Mouse (Mus musculus) midbrain, embryonic 14.5 days (tissue): ENCODE data around the gene Itgb5. TPM values are rescaled to one million over a fixed set of nuclear protein-coding genes. Genes with fewer than 3 reads are reported as not detected.

Source experiments
- ATAC-seq: fragments of 200-750 bp; cut with Nextera tagmentation; 2 replicates; pipeline ENCODE4 v1.8.0; 2017; ENCODE audit warnings: moderate number of reproducible peaks, moderate library complexity; ENCODE audit not compliant: low FRiP score, low TSS enrichment
- DNase-seq: peaks from one replicate; pipeline ENCODE4 v3.0.0-alpha.2; 2015
- H3K27ac ChIP-seq: fragments of 300-500 bp; sonication (generic); replicated peaks from 2 replicates; pipeline ENCODE4 v1.5.1; 2014; ENCODE audit warnings: mild to moderate bottlenecking, low read depth, low read length, moderate library complexity
- H3K27me3 ChIP-seq: fragments of 300-500 bp; sonication (generic); 2 replicates; pipeline ENCODE4 v1.6.1; 2014; ENCODE audit warnings: low read length, control low read depth, mixed read lengths; ENCODE audit not compliant: control insufficient read depth, insufficient read depth
- H3K36me3 ChIP-seq: fragments of 300-500 bp; sonication (generic); 2 replicates; pipeline ENCODE4 v1.6.1; 2014; ENCODE audit warnings: low read length, control low read depth; ENCODE audit not compliant: control insufficient read depth, insufficient read depth
- H3K4me1 ChIP-seq: fragments of 300-500 bp; sonication (generic); 2 replicates; pipeline ENCODE4 v1.6.1; 2014; ENCODE audit warnings: mild to moderate bottlenecking, antibody characterized with exemption, low read length, control low read depth; ENCODE audit not compliant: control insufficient read depth, insufficient read depth
- H3K4me2 ChIP-seq: fragments of 300-500 bp; sonication (generic); 2 replicates; pipeline ENCODE4 v1.6.1; 2014; ENCODE audit warnings: mild to moderate bottlenecking, low read length, moderate library complexity
- H3K4me3 ChIP-seq: fragments of 300-500 bp; sonication (generic); replicated peaks from 2 replicates; pipeline ENCODE4 v1.5.1; 2014; ENCODE audit warnings: low read depth, low read length
- H3K9ac ChIP-seq: fragments of 300-500 bp; sonication (generic); replicated peaks from 2 replicates; pipeline ENCODE4 v1.6.1; 2014; ENCODE audit warnings: mild to moderate bottlenecking, low read length, moderate library complexity
- H3K9me3 ChIP-seq: fragments of 300-500 bp; sonication (generic); 2 replicates; pipeline ENCODE4 v1.6.1; 2016; ENCODE audit warnings: low read length, control low read depth, mixed read lengths; ENCODE audit not compliant: control insufficient read depth
- WGBS: fragments of 180-500 bp; shearing (Covaris S2); extraction: QIAGEN DNeasy Blood & Tissue Kit; methylation state at CpG from one replicate; pipeline ENCODE4 v1.1.7; 2014; 5-methylcytosine and 5-hydroxymethylcytosine counted together
- polyA plus RNA-seq: library from polyadenylated mRNA; unstranded; fragments of >200 nt; fragmentation: Nextera tagmentation; extraction: Ambion mirVana; gene quantifications from 2 replicates; pipeline ENCODE4 v1.2.1, GENCODE M21; 2014

Gene Itgb5
- polyA plus RNA-seq, 1 experiment from 2014 or later = 19.3 TPM

DNA sequence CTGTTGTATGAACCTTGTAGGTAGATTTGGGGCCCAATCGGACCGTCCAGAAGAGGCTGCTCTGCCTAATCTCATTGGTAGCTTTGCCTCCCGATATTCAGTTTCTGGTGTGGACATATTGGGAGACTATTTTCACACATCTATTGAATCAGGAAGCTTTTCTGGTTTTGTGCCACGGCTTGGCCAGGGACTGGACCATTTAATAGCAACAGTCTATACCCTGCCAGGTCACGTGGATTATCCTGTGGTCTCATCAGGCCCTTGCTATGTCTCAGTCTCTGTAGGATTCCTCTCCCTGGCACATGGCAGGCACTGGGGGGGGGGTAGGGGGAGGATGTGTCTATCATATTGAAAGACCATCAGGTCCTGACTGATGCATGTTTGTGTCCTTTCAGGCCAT lies 110.6 kb downstream of the Itgb5 start:
- Histone ChIP-seq H3K36me3 (no peaks in the 10 kb centered on the region), H3K9me3 (no peaks in the 10 kb centered on the region), H3K4me2 (no peak overlapping the region), H3K27ac (no peak overlapping the region), H3K9ac (no peak overlapping the region), H3K4me1 (0 out of 2 replicates have a peak, but pooled peaks cover 11% of the 10 kb centered on the region), H3K4me3 (no peak overlapping the region), H3K27me3 (no peaks in the 10 kb centered on the region)
- ATAC-seq (no peak), DNase-seq (no peak)
- WGBS = 82% methylated on average over 5 of the region's 5 CpGs

DNA sequence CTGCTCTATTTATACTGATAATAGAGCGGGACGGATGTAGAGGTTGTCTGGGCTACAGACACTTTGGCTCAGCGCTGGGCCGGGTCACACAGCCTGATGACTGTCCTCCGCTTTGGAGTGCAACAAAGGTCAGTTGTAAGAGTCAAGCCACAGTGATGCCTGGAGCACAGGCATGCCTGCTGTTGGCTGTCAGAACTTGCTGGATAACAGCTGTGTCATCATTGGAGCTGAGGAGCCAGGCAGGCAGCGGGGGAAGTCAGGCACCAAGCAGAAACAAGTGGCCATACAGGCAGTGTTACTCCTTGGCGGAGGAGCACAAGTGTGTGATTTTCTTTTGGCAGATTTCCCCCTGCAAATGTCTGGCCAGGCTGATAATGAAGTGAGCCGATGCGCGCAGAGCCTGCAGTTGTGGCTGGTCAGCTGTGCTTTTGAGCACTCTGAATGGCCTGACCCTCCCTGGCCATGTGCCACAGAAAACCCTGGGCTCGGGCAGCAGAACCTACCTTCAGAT lies 111.9 kb downstream of the Itgb5 start:
- peak overlapping the region; percentile 55 for H3K27ac ChIP-seq
- H3K4me2 ChIP-seq = no peak overlapping the region
- no peak overlapping the region for H3K9ac ChIP-seq
- H3K36me3 ChIP-seq = no peaks in the 10 kb centered on the region
- 0 out of 2 replicates have a peak, but pooled peaks cover 11% of the 10 kb centered on the region for H3K4me1 ChIP-seq
- ATAC-seq = peak; percentile 43
- DNase-seq = peak; percentile 58
- H3K9me3 ChIP-seq = no peaks in the 10 kb centered on the region
- H3K27me3 ChIP-seq = no peaks in the 10 kb centered on the region
- H3K4me3 ChIP-seq = no peak overlapping the region
- WGBS = 64% methylated on average over 11 of the region's 11 CpGs

DNA sequence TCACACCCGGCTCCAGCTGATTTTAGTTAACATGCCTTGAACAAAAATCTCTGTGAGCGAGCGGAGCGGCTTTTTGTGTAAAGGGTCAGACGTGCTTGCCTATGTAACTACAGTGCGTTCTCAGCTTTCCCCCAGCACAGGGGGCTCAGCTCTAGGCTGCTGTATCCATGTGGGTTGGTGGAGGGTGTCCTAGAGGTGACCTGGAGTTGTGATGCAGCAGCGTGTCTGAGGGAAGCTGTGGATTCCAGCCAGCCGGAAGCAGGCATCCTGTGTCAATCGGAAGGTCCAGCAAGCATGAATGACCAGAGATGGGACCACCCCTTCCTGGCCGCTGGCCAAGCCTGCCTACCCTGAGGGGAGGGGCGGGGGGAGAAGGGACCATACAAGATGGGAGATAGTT lies 112.9 kb downstream of the Itgb5 start:
- no peak overlapping the region for H3K9ac ChIP-seq

DNA sequence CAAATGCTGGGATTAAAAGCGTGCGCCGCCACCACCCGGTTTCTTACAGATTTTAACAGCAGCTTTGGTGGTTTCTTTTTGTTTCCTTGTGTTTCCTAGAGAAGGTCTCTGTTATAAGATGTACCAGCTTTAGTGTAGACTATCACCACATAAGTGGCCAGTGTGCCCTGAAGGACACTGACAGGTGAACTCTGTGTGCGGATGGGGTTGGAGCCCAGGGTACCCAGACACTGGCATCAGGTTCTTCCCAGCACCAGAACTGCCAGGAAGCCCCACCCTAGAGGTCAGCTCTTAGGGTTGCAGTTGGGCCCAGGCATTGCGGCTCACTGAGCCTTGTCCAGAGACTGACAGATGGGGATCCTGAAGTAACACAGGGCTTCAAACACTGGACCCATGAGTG lies 113.9 kb downstream of the Itgb5 start:
- 0 out of 2 replicates have a peak, but pooled peaks cover 11% of the 10 kb centered on the region for H3K4me1 ChIP-seq
- H3K9me3 ChIP-seq = no peaks in the 10 kb centered on the region
- H3K4me2 ChIP-seq = no peak overlapping the region
- no peaks in the 10 kb centered on the region for H3K36me3 ChIP-seq
- 97% methylated on average over 6 of the region's 6 CpGs for WGBS
- no peak overlapping the region for H3K27ac ChIP-seq
- no peak overlapping the region for H3K4me3 ChIP-seq
- no peaks in the 10 kb centered on the region for H3K27me3 ChIP-seq
- no peak overlapping the region for H3K9ac ChIP-seq
- no peak for DNase-seq
- ATAC-seq = no peak

More for the DNA sequence above, 112.9 kb downstream of the Itgb5 start:
- Histone ChIP-seq H3K27me3 (no peaks in the 10 kb centered on the region), H3K4me3 (no peak overlapping the region), H3K27ac (no peak overlapping the region), H3K36me3 (no peaks in the 10 kb centered on the region), H3K4me1 (0 out of 2 replicates have a peak, but pooled peaks cover 11% of the 10 kb centered on the region), H3K9me3 (no peaks in the 10 kb centered on the region), H3K4me2 (no peak overlapping the region)
- peak; percentile 37 for DNase-seq
- ATAC-seq = peak; percentile 27; the same call in 1 of the 2 replicates
- WGBS = 61% methylated on average over 11 of the region's 11 CpGs

DNA sequence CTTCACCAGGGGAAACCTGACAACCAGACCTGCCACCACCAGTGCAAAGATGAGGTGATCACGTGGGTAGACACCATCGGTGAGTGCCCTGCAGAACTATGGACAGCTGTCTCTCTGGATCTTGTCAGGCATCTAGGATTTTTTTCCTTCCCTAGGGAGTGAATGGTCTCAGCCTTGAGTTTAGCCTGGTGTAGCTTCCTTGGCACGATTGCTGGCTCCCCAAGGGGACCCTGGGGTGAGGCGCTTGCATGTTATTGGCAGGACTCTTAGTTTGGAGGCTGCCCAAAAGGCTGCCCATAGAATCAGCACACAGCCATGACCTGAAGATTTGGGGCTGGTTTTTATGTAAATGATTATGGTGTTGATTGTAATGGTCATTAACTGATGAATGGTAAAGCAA lies 114.7 kb downstream of the Itgb5 start:
- H3K9me3 ChIP-seq = no peaks in the 10 kb centered on the region
- no peak overlapping the region for H3K27ac ChIP-seq
- no peak overlapping the region for H3K4me3 ChIP-seq
- H3K27me3 ChIP-seq = no peaks in the 10 kb centered on the region
- H3K36me3 ChIP-seq = no peaks in the 10 kb centered on the region
- DNase-seq (no peak), ATAC-seq (no peak)
- 0 out of 2 replicates have a peak, but pooled peaks cover 11% of the 10 kb centered on the region for H3K4me1 ChIP-seq
- 83% methylated on average over 4 of the region's 4 CpGs for WGBS
- H3K9ac ChIP-seq = no peak overlapping the region
- H3K4me2 ChIP-seq = no peak overlapping the region

DNA sequence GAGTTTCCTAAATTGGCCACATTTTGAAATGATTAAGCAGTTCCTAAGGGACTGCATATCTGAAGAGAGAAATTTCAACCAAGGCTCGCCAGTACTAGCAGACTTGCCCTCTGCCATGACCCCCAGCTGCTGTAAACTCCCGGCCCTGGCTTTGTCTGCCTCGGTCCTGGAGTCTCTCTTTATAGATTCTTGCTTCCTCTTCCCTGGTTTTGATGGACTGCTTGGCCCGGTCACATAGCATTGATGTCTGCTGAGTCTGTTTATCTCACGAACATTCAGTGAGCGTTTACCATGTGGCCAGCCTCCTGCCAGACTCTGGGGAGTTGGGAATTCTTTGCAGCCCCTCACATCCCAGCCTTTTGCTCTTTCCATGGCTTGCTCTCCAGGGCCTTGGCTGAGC lies 115.3 kb downstream of the Itgb5 start:
- Histone ChIP-seq H3K9ac (no peak overlapping the region), H3K27me3 (no peaks in the 10 kb centered on the region), H3K4me1 (0 out of 2 replicates have a peak, but pooled peaks cover 11% of the 10 kb centered on the region), H3K36me3 (no peaks in the 10 kb centered on the region), H3K4me2 (no peak overlapping the region), H3K9me3 (no peaks in the 10 kb centered on the region), H3K27ac (no peak overlapping the region), H3K4me3 (no peak overlapping the region)
- DNase-seq = no peak
- ATAC-seq = no peak
- 61% methylated on average over 6 of the region's 6 CpGs for WGBS

DNA sequence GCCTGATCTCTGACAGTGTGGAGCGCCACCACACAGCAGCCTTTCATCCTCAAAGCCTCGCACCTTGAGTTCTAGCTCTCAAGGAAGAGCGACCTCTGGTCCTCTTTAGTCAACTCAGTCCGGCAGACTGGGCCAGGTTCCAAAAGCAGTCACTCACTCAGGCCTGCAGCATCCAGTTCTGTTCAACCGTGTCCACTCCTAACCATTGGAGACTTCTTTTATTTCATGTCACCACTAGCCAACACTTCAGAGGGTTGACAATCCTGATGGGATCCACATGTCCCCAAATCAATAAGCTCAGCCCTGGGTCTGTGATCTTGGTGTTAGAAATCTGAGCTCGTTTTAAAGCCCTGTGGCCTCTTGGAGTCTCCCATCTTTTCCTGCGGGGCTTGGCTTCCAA lies 116.6 kb downstream of the Itgb5 start:
- WGBS = 79% methylated on average over 7 of the region's 7 CpGs
- H3K27me3 ChIP-seq = no peaks in the 10 kb centered on the region
- H3K36me3 ChIP-seq = no peaks in the 10 kb centered on the region
- no peak overlapping the region for H3K4me2 ChIP-seq
- no peaks in the 10 kb centered on the region for H3K9me3 ChIP-seq
- 0 out of 2 replicates have a peak, but pooled peaks cover 8% of the 10 kb centered on the region for H3K4me1 ChIP-seq
- ATAC-seq (no peak), DNase-seq (no peak)
- H3K27ac ChIP-seq = no peak overlapping the region
- no peak overlapping the region for H3K4me3 ChIP-seq
- no peak overlapping the region for H3K9ac ChIP-seq

DNA sequence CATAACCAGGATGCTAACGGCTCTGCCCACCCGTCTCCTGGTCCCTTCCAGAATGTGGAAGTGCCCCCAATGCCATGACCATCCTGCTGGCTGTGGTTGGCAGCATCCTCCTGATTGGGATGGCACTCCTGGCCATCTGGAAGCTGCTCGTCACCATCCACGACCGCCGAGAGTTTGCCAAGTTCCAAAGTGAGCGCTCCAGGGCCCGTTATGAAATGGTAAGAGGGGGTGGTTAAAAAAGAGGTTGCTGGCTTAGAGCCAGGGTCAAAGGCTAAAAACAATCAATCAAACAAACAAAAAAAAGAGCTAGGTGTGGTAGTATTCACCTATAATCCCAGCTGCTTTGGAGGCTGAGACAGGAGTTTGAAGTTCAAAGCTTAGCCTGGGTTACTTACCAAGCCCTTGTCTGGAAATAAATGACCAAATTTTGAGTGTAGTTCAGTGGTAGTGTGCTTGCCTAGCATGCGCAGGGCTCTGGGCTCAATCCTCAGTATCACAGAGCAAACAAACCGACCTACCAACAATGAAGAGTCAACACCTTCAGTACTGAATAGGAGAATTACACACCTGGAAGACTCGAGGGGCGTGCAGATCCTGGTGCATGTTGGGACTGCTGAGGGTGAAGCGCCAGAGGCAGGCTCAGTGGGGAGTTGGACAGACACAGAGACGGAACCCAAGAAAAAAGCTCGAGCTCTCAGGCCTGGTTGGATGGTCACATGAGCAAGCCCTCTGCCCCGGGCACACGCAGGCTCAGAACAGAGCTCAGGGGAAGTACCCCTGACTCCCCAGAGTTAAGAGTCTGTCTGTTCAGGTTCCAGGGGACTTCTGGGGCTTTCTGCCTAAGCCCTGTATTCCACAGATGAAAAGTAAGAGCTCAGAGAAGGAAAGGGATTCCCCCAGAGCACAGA lies 118.5 kb downstream of the Itgb5 start:
- H3K27me3 ChIP-seq = no peaks in the 10 kb centered on the region
- H3K9ac ChIP-seq = no peak overlapping the region
- H3K27ac ChIP-seq = no peak overlapping the region
- H3K4me3 ChIP-seq = no peak overlapping the region
- WGBS = 90% methylated on average over 17 of the region's 17 CpGs
- no peaks in the 10 kb centered on the region for H3K4me1 ChIP-seq
- no peak for ATAC-seq
- no peak overlapping the region for H3K4me2 ChIP-seq
- no peak for DNase-seq
- no peaks in the 10 kb centered on the region for H3K9me3 ChIP-seq
- 0 out of 2 replicates have a peak, but pooled peaks cover 3% of the 10 kb centered on the region for H3K36me3 ChIP-seq
